ENCODE assay signal across 28 mouse cellular contexts in genomic region chr8:95201491-95201890, GRCm38 (mm10). TPM values are rescaled to one million over a fixed set of nuclear protein-coding genes. Genes with fewer than 3 reads are reported as not detected.
DNase-seq lines count a peak whose midpoint lies in the region; ATAC-seq and TF ChIP-seq lines count a peak whose summit lies in the region.
"Had no signal": no experiment of that assay in that cellular context is flagged by ENCODE, and none has a peak within 500 bp of the region (broad histone marks: within the 10 kb centered on the region; RNA-seq: fewer than 3 reads in every experiment).

No protein-coding gene starts in this region.

- H3K27ac ChIP-seq in midbrain, embryonic 11.5 days (ENCODE audit: low read depth, low read length) = no peak overlapping the region
- H3K27ac ChIP-seq in midbrain, postnatal 0 days (ENCODE audit: low read depth, low read length) = no peak overlapping the region
- H3K27ac ChIP-seq: embryonic facial prominence, embryonic 12.5 days; hindbrain, embryonic 12.5 days; hindbrain, postnatal 0 days; limb, embryonic 10.5 days; limb, embryonic 15.5 days; liver, embryonic 13.5 days; midbrain, embryonic 15.5 days; stomach, postnatal 0 days had no signal

- no peak overlapping the region for H3K4me2 ChIP-seq in midbrain, embryonic 11.5 days
- H3K4me2 ChIP-seq in midbrain, postnatal 0 days (ENCODE audit: low read depth, low read length, poor library complexity, severe bottlenecking) = no peak overlapping the region
- H3K4me2 ChIP-seq: embryonic facial prominence, embryonic 12.5 days; heart, embryonic 11.5 days; hindbrain, embryonic 12.5 days; limb, embryonic 15.5 days; liver, embryonic 13.5 days; midbrain, embryonic 15.5 days had no signal

- TF ChIP-seq CTCF in midbrain, postnatal 0 days (IDR thresholded peaks at IDR 0.05) = no peak

- H3K4me1 ChIP-seq in midbrain, embryonic 11.5 days (ENCODE audit: control insufficient read depth, insufficient read depth, low read length) = no peaks in the 10 kb centered on the region
- no peaks in the 10 kb centered on the region for H3K4me1 ChIP-seq in midbrain, postnatal 0 days (ENCODE audit: insufficient read depth, low read length)
- H3K4me1 ChIP-seq: embryonic facial prominence, embryonic 12.5 days; limb, embryonic 10.5 days; liver, embryonic 13.5 days had no signal

- peak; percentile 74 for DNase-seq in midbrain, embryonic 11.5 days (ENCODE audit: low spot score, missing footprints)
- DNase-seq in midbrain, postnatal 0 days (ENCODE audit: low spot score) = no peak
- DNase-seq in adrenal gland, adult 8-10 months = peak; percentile 79
- peak; percentile 57 to 79 for DNase-seq in adrenal gland, postnatal 36 days
- DNase-seq in embryo, embryonic 11 days = no peak
- no peak for DNase-seq in frontal cortex, postnatal 25 days (ENCODE audit: low spot score in 2 of 2)
- no peak for DNase-seq in cerebellum, postnatal 10 days
- DNase-seq: B cell, adult 2 months; cerebellum, adult 8-10 months; gastrocnemius, postnatal 25 days; heart, adult 11 months; heart, postnatal 36 days; liver, embryonic 13.5 days; lung, adult 18-20 months; right cerebral cortex, postnatal 25 days; thymus, adult 18-20 months; thymus, postnatal 25 days had no signal

- no peaks in the 10 kb centered on the region for H3K27me3 ChIP-seq in midbrain, embryonic 11.5 days (ENCODE audit: control insufficient read depth, insufficient read depth, low read length)
- no peaks in the 10 kb centered on the region for H3K27me3 ChIP-seq in midbrain, postnatal 0 days (ENCODE audit: insufficient read depth, low read length)
- H3K27me3 ChIP-seq: embryonic facial prominence, embryonic 12.5 days; hindbrain, embryonic 12.5 days; limb, embryonic 15.5 days; liver, embryonic 13.5 days; midbrain, embryonic 15.5 days had no signal

- ATAC-seq in midbrain, embryonic 11.5 days (ENCODE audit: low FRiP score) = no peak
- ATAC-seq in midbrain, postnatal 0 days (ENCODE audit: low FRiP score) = no peak
- ATAC-seq: activated CD4-positive, CD25-positive, alpha-beta regulatory T cell, adult 4 months; forebrain, embryonic 14.5 days; hindbrain, postnatal 0 days; lung, postnatal 0 days; midbrain, embryonic 15.5 days had no signal

- WGBS in midbrain, embryonic 11.5 days = 70% methylated on average over 7 of the region's 7 CpGs
- WGBS in midbrain, postnatal 0 days = 59% methylated on average over 7 of the region's 7 CpGs

- no peaks in the 10 kb centered on the region for H3K36me3 ChIP-seq in midbrain, embryonic 11.5 days (ENCODE audit: control insufficient read depth, insufficient read depth, low read length)
- H3K36me3 ChIP-seq in midbrain, postnatal 0 days (ENCODE audit: insufficient read depth, low read length) = no peaks in the 10 kb centered on the region
- H3K36me3 ChIP-seq: embryonic facial prominence, embryonic 12.5 days; hindbrain, embryonic 12.5 days; limb, embryonic 10.5 days; limb, embryonic 15.5 days; liver, embryonic 13.5 days; midbrain, embryonic 15.5 days had no signal

- no peak overlapping the region for H3K9ac ChIP-seq in midbrain, embryonic 11.5 days (ENCODE audit: low read length)
- no peak overlapping the region for H3K9ac ChIP-seq in midbrain, postnatal 0 days (replicated peaks; ENCODE audit: low read length, poor library complexity, severe bottlenecking)
- H3K9ac ChIP-seq: embryonic facial prominence, embryonic 12.5 days; hindbrain, embryonic 12.5 days; limb, embryonic 15.5 days; liver, embryonic 13.5 days; midbrain, embryonic 15.5 days had no signal

- no peak overlapping the region for H3K4me3 ChIP-seq in midbrain, embryonic 11.5 days (ENCODE audit: low read depth, low read length)
- no peak overlapping the region for H3K4me3 ChIP-seq in midbrain, postnatal 0 days (ENCODE audit: low read depth, low read length)
- H3K4me3 ChIP-seq: embryonic facial prominence, embryonic 12.5 days; hindbrain, embryonic 12.5 days; limb, embryonic 10.5 days; limb, embryonic 15.5 days; liver, embryonic 13.5 days; midbrain, embryonic 15.5 days had no signal

- no peaks in the 10 kb centered on the region for H3K9me3 ChIP-seq in midbrain, embryonic 11.5 days (ENCODE audit: control insufficient read depth, low read length)
- H3K9me3 ChIP-seq in midbrain, postnatal 0 days (ENCODE audit: low read length) = no peaks in the 10 kb centered on the region
- H3K9me3 ChIP-seq: embryonic facial prominence, embryonic 12.5 days; hindbrain, embryonic 12.5 days; limb, embryonic 10.5 days; limb, embryonic 15.5 days; liver, embryonic 13.5 days; midbrain, embryonic 15.5 days had no signal

RNA-seq across cellular contexts. Expression of gene Kifc3, which starts 1.1 kb away (rescaled TPM):
- polyA plus RNA-seq in midbrain, embryonic 11.5 days (2014; fragmentation: Nextera tagmentation; extraction: Ambion mirVana) = 2.3 and 3.6 TPM in 2 replicates
- 57.0 and 60.6 TPM in 2 replicates for total RNA-seq in midbrain, postnatal 0 days (2014; rRNA removed)
- 37.3 and 38.9 TPM in 2 replicates for polyA plus RNA-seq in midbrain, postnatal 0 days (2015; fragmentation: Nextera tagmentation; extraction: Ambion mirVana)
- total RNA-seq in adrenal gland, adult 8-10 months (2022) = 100 to 1,000 TPM; 165 to 259 (median 182) TPM
- 100 to 1,000 TPM; 110 to 163 TPM for total RNA-seq in adrenal gland, postnatal 36 days (2021)

Comparison
In these comparisons a context has a peak if more than half of its experiments do, and no peak if none do; other contexts are left out.
1. DNase-seq: peak in midbrain, embryonic 11.5 days (single experiment), adrenal gland, adult 8-10 months (single experiment) and adrenal gland, postnatal 36 days (2 of 2); none in midbrain, postnatal 0 days (single experiment), embryo, embryonic 11 days (single experiment), frontal cortex, postnatal 25 days (0 of 2) and cerebellum, postnatal 10 days (0 of 2).